Mouse (Mus musculus) heart, postnatal 25 days (tissue): ENCODE data around the gene Sec61b. TPM values are rescaled to one million over a fixed set of nuclear protein-coding genes. Genes with fewer than 3 reads are reported as not detected.

Experiments
- DNase-seq: peaks from one replicate; pipeline ENCODE4 v3.0.0; 2022; ENCODE audit warnings: low spot score
- intact Hi-C: fragments of 180-260 bp; cut with DNase I; formaldehyde crosslinking; loops from one replicate; pipeline ENCODE4 v1.15.1; 2025
- total RNA-seq, 2 experiments: library from RNA; stranded (reverse); gene quantifications; 2 replicates each; pipeline ENCODE4 v1.2.3; 2021

The Sec61b gene
- total RNA-seq, 2 experiments from 2014 or later = 22.8 to 24.3 TPM

- intact Hi-C loops = loop anchor here (10.0 kb wide), 1 partner anchor 123 kb away; the partner anchor contains the start of gene Tgfbr1
- DNase-seq = no peak
Measured at GRCm38 (mm10) chr4:47477539-47477938, 3.1 kb downstream of the Sec61b start.

- DNase-seq = no peak
- intact Hi-C loops = no loop called here
Measured at GRCm38 (mm10) chr4:47480095-47480494, 5.6 kb downstream of the Sec61b start.

GRCm38 (mm10) chr4:47480576-47480975, 6.1 kb downstream of the Sec61b start:
- intact Hi-C loops = no loop called here
- DNase-seq = no peak

GRCm38 (mm10) chr4:47491243-47491642, 16.8 kb downstream of the Sec61b start:
- intact Hi-C loops = no loop called here
- no peak for DNase-seq

- intact Hi-C loops = no loop called here
- no peak for DNase-seq
Measured at GRCm38 (mm10) chr4:47492311-47493086, 18.0 kb downstream of the Sec61b start.

GRCm38 (mm10) chr4:47493456-47493855, 19.0 kb downstream of the Sec61b start:
- intact Hi-C loops = no loop called here
- no peak for DNase-seq

GRCm38 (mm10) chr4:47494137-47494536, 19.7 kb downstream of the Sec61b start:
- intact Hi-C loops = no loop called here
- DNase-seq = no peak

- intact Hi-C loops = no loop called here
- no peak for DNase-seq
Measured at GRCm38 (mm10) chr4:47494686-47495085, 20.2 kb downstream of the Sec61b start.

- no peak for DNase-seq
- intact Hi-C loops = no loop called here
Measured at GRCm38 (mm10) chr4:47497811-47498385, 23.4 kb downstream of the Sec61b start.

- intact Hi-C loops = no loop called here
- DNase-seq = no peak
Measured at GRCm38 (mm10) chr4:47499121-47499545, 24.7 kb downstream of the Sec61b start.

GRCm38 (mm10) chr4:47502546-47502971, 28.1 kb downstream of the Sec61b start:
- no peak for DNase-seq
- intact Hi-C loops = loop anchor here (5.0 kb wide), 1 partner anchor 65 kb away; no protein-coding TSS in a partner anchor

- DNase-seq = no peak
- intact Hi-C loops = loop anchor here (5.0 kb wide), 1 partner anchor 66 kb away; no protein-coding TSS in a partner anchor
Measured at GRCm38 (mm10) chr4:47503045-47503444, 28.6 kb downstream of the Sec61b start.

- DNase-seq = no peak
- intact Hi-C loops = loop anchor here (5.0 kb wide), 1 partner anchor 68 kb away; no protein-coding TSS in a partner anchor
Measured at GRCm38 (mm10) chr4:47504841-47505517, 30.5 kb downstream of the Sec61b start.

GRCm38 (mm10) chr4:47518551-47519181, 44.2 kb downstream of the Sec61b start:
- DNase-seq = no peak
- intact Hi-C loops = no loop called here

- intact Hi-C loops = loop anchor here (5.0 to 10.0 kb wide), 2 partner anchors 675 to 862 kb away; no protein-coding TSS in a partner anchor
- DNase-seq = no peak
Measured at GRCm38 (mm10) chr4:47520076-47520475, 45.6 kb downstream of the Sec61b start.

GRCm38 (mm10) chr4:47521884-47522605, 47.6 kb downstream of the Sec61b start:
- intact Hi-C loops = loop anchor here (5.0 to 10.0 kb wide), 2 partner anchors 673 to 860 kb away; no protein-coding TSS in a partner anchor
- DNase-seq = no peak

- intact Hi-C loops = loop anchor here (10.0 kb wide), 1 partner anchor 665 kb away; no protein-coding TSS in a partner anchor
- no peak for DNase-seq
Measured at GRCm38 (mm10) chr4:47529866-47530265, 55.4 kb downstream of the Sec61b start.
